Mouse (Mus musculus) limb, embryonic 11.5 days (tissue): ENCODE data around the gene Cdkn2b. TPM values are rescaled to one million over a fixed set of nuclear protein-coding genes. Genes with fewer than 3 reads are reported as not detected.

Experiments
- ATAC-seq: fragments of 200-750 bp; cut with Nextera tagmentation; 2 replicates; pipeline ENCODE4 v1.8.0; 2017; ENCODE audit warnings: low read depth; ENCODE audit not compliant: insufficient number of reproducible peaks, low FRiP score, low TSS enrichment
- DNase-seq: peaks from one replicate; pipeline ENCODE4 v3.0.0-alpha.2; 2015; ENCODE audit warnings: low spot score
- H3K27ac ChIP-seq: fragments of 300-500 bp; sonication (generic); replicated peaks from 2 replicates; pipeline ENCODE4 v1.5.1; 2014; ENCODE audit warnings: low read depth, mild to moderate bottlenecking, low read length
- H3K27me3 ChIP-seq: fragments of 300-500 bp; sonication (generic); 2 replicates; pipeline ENCODE4 v1.6.1; 2014; ENCODE audit warnings: mild to moderate bottlenecking, low read length, mixed read lengths; ENCODE audit not compliant: control insufficient read depth, insufficient read depth
- H3K36me3 ChIP-seq: fragments of 300-500 bp; sonication (generic); 2 replicates; pipeline ENCODE4 v1.6.1; 2014; ENCODE audit warnings: mild to moderate bottlenecking, low read length, moderate library complexity, mixed read lengths; ENCODE audit not compliant: control insufficient read depth, insufficient read depth
- H3K4me1 ChIP-seq: fragments of 300-500 bp; sonication (generic); 2 replicates; pipeline ENCODE4 v1.6.1; 2014; ENCODE audit warnings: low read length, mixed read lengths; ENCODE audit not compliant: control insufficient read depth, insufficient read depth
- H3K4me2 ChIP-seq: fragments of 300-500 bp; sonication (generic); 2 replicates; pipeline ENCODE4 v1.6.1; 2014; ENCODE audit warnings: low read depth, mild to moderate bottlenecking, moderate library complexity; ENCODE audit not compliant: severe bottlenecking
- H3K4me3 ChIP-seq: fragments of 300-500 bp; sonication (generic); 2 replicates; pipeline ENCODE4 v1.5.1; 2014; ENCODE audit warnings: low read depth, low read length
- H3K9ac ChIP-seq: fragments of 300-500 bp; sonication (generic); 2 replicates; pipeline ENCODE4 v1.6.1; 2014; ENCODE audit warnings: mild to moderate bottlenecking, low read length
- H3K9me3 ChIP-seq: fragments of 300-500 bp; sonication (generic); 2 replicates; pipeline ENCODE4 v1.6.1; 2016; ENCODE audit warnings: low read length; ENCODE audit not compliant: control insufficient read depth
- WGBS: fragments of 180-500 bp; shearing (Covaris S2); extraction: QIAGEN DNeasy Blood & Tissue Kit; methylation state at CpG from one replicate; pipeline ENCODE4 v1.1.7; 2014; 5-methylcytosine and 5-hydroxymethylcytosine counted together
- polyA plus RNA-seq: library from polyadenylated mRNA; unstranded; fragments of >200 nt; fragmentation: Nextera tagmentation; extraction: Ambion mirVana; gene quantifications from 2 replicates; pipeline ENCODE4 v1.2.1, GENCODE M21; 2014

Gene Cdkn2b
- polyA plus RNA-seq: 0.65 and 1.2 TPM in 2 replicates

- under 1% methylated on average over 61 of the region's 61 CpGs for WGBS
- peak within 1 kb of the TSS; percentile 86 for H3K4me2 ChIP-seq
- ATAC-seq (peak; percentile 84), DNase-seq (peak; percentile 86)
- H3K9me3 ChIP-seq: no peaks in the 10 kb centered on the region
- no peak within 1 kb of the TSS for H3K9ac ChIP-seq
- no peaks in the 10 kb centered on the region for H3K36me3 ChIP-seq
- peaks cover 64% of the 10 kb centered on the region for H3K27me3 ChIP-seq
- no peak within 1 kb of the TSS for H3K27ac ChIP-seq
- peak within 1 kb of the TSS; percentile 38 for H3K4me3 ChIP-seq
- peaks cover 5% of the 10 kb centered on the region for H3K4me1 ChIP-seq
Measured at GRCm38 (mm10) chr4:89310491-89311254, at the start of gene Cdkn2b. TSS of gene Cdkn2b (minus strand) at chr4:89311039.

- no peaks in the 10 kb centered on the region for H3K4me1 ChIP-seq
- H3K4me2 ChIP-seq: no peak overlapping the region
- no peaks in the 10 kb centered on the region for H3K27me3 ChIP-seq
- no peak overlapping the region for H3K9ac ChIP-seq
- 77% methylated on average over 3 of the region's 3 CpGs for WGBS
- DNase-seq: no peak
- no peak overlapping the region for H3K27ac ChIP-seq
- no peaks in the 10 kb centered on the region for H3K36me3 ChIP-seq
- no peak overlapping the region for H3K4me3 ChIP-seq
- H3K9me3 ChIP-seq: no peaks in the 10 kb centered on the region
- ATAC-seq: no peak
Measured at GRCm38 (mm10) chr4:89360349-89360748, 49.5 kb upstream of the Cdkn2b start.

GRCm38 (mm10) chr4:89359506-89359905 lies 48.7 kb upstream of the Cdkn2b start:
- no peaks in the 10 kb centered on the region for H3K9me3 ChIP-seq
- H3K27me3 ChIP-seq: no peaks in the 10 kb centered on the region
- no peak for ATAC-seq
- H3K4me1 ChIP-seq: no peaks in the 10 kb centered on the region
- H3K4me3 ChIP-seq: no peak overlapping the region
- 92% methylated on average over 6 of the region's 6 CpGs for WGBS
- no peak overlapping the region for H3K4me2 ChIP-seq
- no peak overlapping the region for H3K9ac ChIP-seq
- H3K36me3 ChIP-seq: no peaks in the 10 kb centered on the region
- no peak overlapping the region for H3K27ac ChIP-seq
- DNase-seq: no peak

- H3K4me3 ChIP-seq: no peak overlapping the region
- WGBS: 57% methylated on average over 9 of the region's 9 CpGs
- no peak overlapping the region for H3K4me2 ChIP-seq
- H3K27ac ChIP-seq: no peak overlapping the region
- H3K27me3 ChIP-seq: no peaks in the 10 kb centered on the region
- H3K4me1 ChIP-seq: peaks cover 10% of the 10 kb centered on the region
- H3K9me3 ChIP-seq: no peaks in the 10 kb centered on the region
- no peak overlapping the region for H3K9ac ChIP-seq
- no peak for DNase-seq
- ATAC-seq: no peak
- H3K36me3 ChIP-seq: no peaks in the 10 kb centered on the region
Measured at GRCm38 (mm10) chr4:89353935-89354334, 43.1 kb upstream of the Cdkn2b start.

- no peaks in the 10 kb centered on the region for H3K9me3 ChIP-seq
- H3K36me3 ChIP-seq: no peaks in the 10 kb centered on the region
- H3K9ac ChIP-seq: no peak overlapping the region
- H3K4me2 ChIP-seq: no peak overlapping the region
- no peak for ATAC-seq
- peaks cover 10% of the 10 kb centered on the region for H3K4me1 ChIP-seq
- no peak for DNase-seq
- H3K27ac ChIP-seq: no peak overlapping the region
- no peak overlapping the region for H3K4me3 ChIP-seq
- 86% methylated on average over 3 of the region's 3 CpGs for WGBS
- H3K27me3 ChIP-seq: no peaks in the 10 kb centered on the region
Measured at GRCm38 (mm10) chr4:89353071-89353582, 42.3 kb upstream of the Cdkn2b start.

GRCm38 (mm10) chr4:89351474-89351873 lies 40.6 kb upstream of the Cdkn2b start:
- DNase-seq (no peak), ATAC-seq (no peak)
- no peaks in the 10 kb centered on the region for H3K9me3 ChIP-seq

GRCm38 (mm10) chr4:89350938-89351451 lies 40.2 kb upstream of the Cdkn2b start:
- Histone ChIP-seq H3K27ac (no peak overlapping the region), H3K4me1 (peaks cover 10% of the 10 kb centered on the region), H3K4me3 (no peak overlapping the region), H3K4me2 (no peak overlapping the region), H3K9me3 (no peaks in the 10 kb centered on the region), H3K9ac (no peak overlapping the region), H3K27me3 (no peaks in the 10 kb centered on the region), H3K36me3 (no peaks in the 10 kb centered on the region)
- WGBS: 62% methylated on average over 6 of the region's 6 CpGs
- DNase-seq (no peak), ATAC-seq (no peak)

More at GRCm38 (mm10) chr4:89351474-89351873, 40.6 kb upstream of the Cdkn2b start:
- no peaks in the 10 kb centered on the region for H3K36me3 ChIP-seq
- WGBS: 49% methylated on average over 5 of the region's 5 CpGs
- no peak overlapping the region for H3K4me2 ChIP-seq
- no peak overlapping the region for H3K9ac ChIP-seq
- H3K4me1 ChIP-seq: peaks cover 10% of the 10 kb centered on the region
- no peak overlapping the region for H3K27ac ChIP-seq
- H3K27me3 ChIP-seq: no peaks in the 10 kb centered on the region
- no peak overlapping the region for H3K4me3 ChIP-seq

GRCm38 (mm10) chr4:89350391-89350790 lies 39.6 kb upstream of the Cdkn2b start:
- H3K27ac ChIP-seq: no peak overlapping the region
- H3K4me1 ChIP-seq: peaks cover 10% of the 10 kb centered on the region
- no peaks in the 10 kb centered on the region for H3K9me3 ChIP-seq
- peak; percentile 26 for DNase-seq
- 35% methylated on average over 9 of the region's 9 CpGs for WGBS
- no peaks in the 10 kb centered on the region for H3K36me3 ChIP-seq
- no peak overlapping the region for H3K4me3 ChIP-seq
- ATAC-seq: 0 out of 2 replicates have a peak, but pooled peaks have one; percentile 47
- no peak overlapping the region for H3K4me2 ChIP-seq
- H3K9ac ChIP-seq: no peak overlapping the region
- H3K27me3 ChIP-seq: no peaks in the 10 kb centered on the region
